Mouse (Mus musculus): ENCODE measurements around the gene Ttc9c. TPM values are rescaled to one million over a fixed set of nuclear protein-coding genes. Genes with fewer than 3 reads are reported as not detected.

Gene Ttc9c
- polyA plus RNA-seq, 1 experiment from 2014 or later = 85.6 TPM

- no peaks in the 10 kb centered on the region for H3K9me3 ChIP-seq
- peaks cover 46% of the 10 kb centered on the region for H3K4me1 ChIP-seq
- peaks cover 58% of the 10 kb centered on the region for H3K36me3 ChIP-seq (replicated peaks)
- peak overlapping the region; percentile 97 for H3K27ac ChIP-seq (replicated peaks)
- no peak for DNase-seq (ENCODE audit: low spot score)
- WGBS = under 1% methylated on average over 48 of the region's 48 CpGs
- H3K4me3 ChIP-seq = peak overlapping the region; percentile 100
- no peaks in the 10 kb centered on the region for H3K27me3 ChIP-seq (replicated peaks; ENCODE audit: low read depth, poor library complexity, severe bottlenecking)
Measured at GRCm38 (mm10) chr19:8820424-8820956, 1.4 kb upstream of the Ttc9c start.

- Histone ChIP-seq H3K9me3 (no peaks in the 10 kb centered on the region), H3K4me1 (peaks cover 48% of the 10 kb centered on the region), H3K4me3 (peak within 1 kb of the TSS; percentile 100), H3K27me3 (replicated peaks; ENCODE audit: low read depth, poor library complexity, severe bottlenecking) (no peaks in the 10 kb centered on the region), H3K36me3 (replicated peaks) (peaks cover 58% of the 10 kb centered on the region), H3K27ac (replicated peaks) (peak within 1 kb of the TSS; percentile 97)
- under 1% methylated on average over 83 of the region's 83 CpGs for WGBS
- DNase-seq (ENCODE audit: low spot score) = peak; percentile 98
Measured at GRCm38 (mm10) chr19:8819596-8820423, 677 bp upstream of the Ttc9c start, which contains the start of gene Hnrnpul2. TSS of gene Hnrnpul2 (plus strand) at chr19:8820010.

- Histone ChIP-seq H3K9me3 (no peaks in the 10 kb centered on the region), H3K4me3 (peak overlapping the region; percentile 100), H3K27ac (replicated peaks) (peak overlapping the region; percentile 97), H3K27me3 (replicated peaks; ENCODE audit: low read depth, poor library complexity, severe bottlenecking) (no peaks in the 10 kb centered on the region), H3K36me3 (replicated peaks) (peaks cover 58% of the 10 kb centered on the region), H3K4me1 (peaks cover 48% of the 10 kb centered on the region)
- no peak for DNase-seq (ENCODE audit: low spot score)
- 38% methylated on average over 14 of the region's 14 CpGs for WGBS
Measured at GRCm38 (mm10) chr19:8818301-8818798, 783 bp downstream of the Ttc9c start.

DNA sequence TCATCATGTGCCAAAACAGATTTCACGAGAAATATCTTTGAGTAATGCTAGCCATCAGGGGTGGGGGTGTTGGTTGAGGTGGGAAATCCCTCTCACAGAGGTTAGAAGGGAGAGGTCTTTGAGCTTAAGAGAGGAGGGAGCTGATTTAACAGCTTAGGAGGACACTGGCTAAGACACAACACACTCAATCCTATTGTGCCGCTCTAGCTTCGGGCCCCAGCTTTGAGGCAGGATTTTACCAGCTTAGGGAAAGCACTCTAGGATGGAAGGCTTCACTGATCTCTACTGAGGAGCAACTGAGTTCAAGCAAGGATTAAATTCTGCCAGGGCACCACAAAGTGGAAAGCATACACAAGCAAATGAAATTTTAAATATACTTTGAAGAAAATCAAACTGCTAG is 2.1 kb downstream of the Ttc9c start:
- peaks cover 37% of the 10 kb centered on the region for H3K4me1 ChIP-seq
- no peak overlapping the region for H3K27ac ChIP-seq (replicated peaks)
- H3K27me3 ChIP-seq (replicated peaks; ENCODE audit: low read depth, poor library complexity, severe bottlenecking) = no peaks in the 10 kb centered on the region
- H3K4me3 ChIP-seq = peak overlapping the region; percentile 100
- peaks cover 60% of the 10 kb centered on the region for H3K36me3 ChIP-seq (replicated peaks)
- DNase-seq (ENCODE audit: low spot score) = no peak
- no peaks in the 10 kb centered on the region for H3K9me3 ChIP-seq
- 81% methylated on average over 3 of the region's 3 CpGs for WGBS

DNA sequence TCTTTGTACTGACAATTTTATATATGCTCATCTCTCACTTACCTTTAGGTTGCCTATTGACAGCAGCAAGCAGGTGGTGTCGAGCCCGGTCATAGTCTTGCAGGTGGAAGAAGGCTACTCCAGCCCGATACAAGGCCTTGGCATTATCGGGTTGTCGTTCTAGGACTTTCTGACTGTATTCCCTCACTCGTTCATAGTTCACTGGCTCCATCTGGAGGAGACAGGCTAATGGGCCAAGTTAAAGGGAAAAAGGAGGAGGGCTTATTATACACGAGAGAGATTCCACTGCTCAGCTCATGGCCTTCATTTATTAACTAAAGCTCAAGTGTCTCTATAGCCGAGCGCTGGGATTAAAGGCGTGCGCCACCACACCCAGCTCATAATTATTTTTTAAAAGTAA is 3.3 kb downstream of the Ttc9c start:
- H3K36me3 ChIP-seq (replicated peaks) = peaks cover 69% of the 10 kb centered on the region
- WGBS = 88% methylated on average over 11 of the region's 11 CpGs
- H3K4me1 ChIP-seq = peaks cover 29% of the 10 kb centered on the region
- DNase-seq (ENCODE audit: low spot score) = no peak
- no peaks in the 10 kb centered on the region for H3K27me3 ChIP-seq (replicated peaks; ENCODE audit: low read depth, poor library complexity, severe bottlenecking)
- H3K4me3 ChIP-seq = no peak overlapping the region
- no peaks in the 10 kb centered on the region for H3K9me3 ChIP-seq
- no peak overlapping the region for H3K27ac ChIP-seq (replicated peaks)

GRCm38 (mm10) chr19:8806810-8807209 is 12.3 kb downstream of the Ttc9c start:
- H3K9me3 ChIP-seq = no peaks in the 10 kb centered on the region
- DNase-seq (ENCODE audit: low spot score) = no peak
- H3K27me3 ChIP-seq (replicated peaks; ENCODE audit: low read depth, poor library complexity, severe bottlenecking) = no peaks in the 10 kb centered on the region
- H3K27ac ChIP-seq (replicated peaks) = no peak overlapping the region
- H3K4me1 ChIP-seq = peaks cover 10% of the 10 kb centered on the region
- no peak overlapping the region for H3K4me3 ChIP-seq
- H3K36me3 ChIP-seq (replicated peaks) = peaks cover 89% of the 10 kb centered on the region
- WGBS = 92% methylated on average over 5 of the region's 5 CpGs

- no peak overlapping the region for H3K27ac ChIP-seq (replicated peaks)
- no peaks in the 10 kb centered on the region for H3K9me3 ChIP-seq
- H3K4me1 ChIP-seq = peaks cover 14% of the 10 kb centered on the region
- no peak for DNase-seq (ENCODE audit: low spot score)
- WGBS = 92% methylated on average over 11 of the region's 11 CpGs
- peaks cover 62% of the 10 kb centered on the region for H3K36me3 ChIP-seq (replicated peaks)
- H3K4me3 ChIP-seq = no peak overlapping the region
- H3K27me3 ChIP-seq (replicated peaks; ENCODE audit: low read depth, poor library complexity, severe bottlenecking) = no peaks in the 10 kb centered on the region
Measured at GRCm38 (mm10) chr19:8803879-8804660, 15.1 kb downstream of the Ttc9c start.

GRCm38 (mm10) chr19:8803204-8803780 is 15.8 kb downstream of the Ttc9c start:
- Histone ChIP-seq H3K9me3 (no peaks in the 10 kb centered on the region), H3K4me3 (peak overlapping the region; percentile 71), H3K27me3 (replicated peaks; ENCODE audit: low read depth, poor library complexity, severe bottlenecking) (no peaks in the 10 kb centered on the region), H3K4me1 (peaks cover 18% of the 10 kb centered on the region), H3K36me3 (replicated peaks) (peaks cover 55% of the 10 kb centered on the region), H3K27ac (replicated peaks) (peak overlapping the region; percentile 91)
- DNase-seq (ENCODE audit: low spot score) = no peak
- WGBS = 91% methylated on average over 9 of the region's 9 CpGs

GRCm38 (mm10) chr19:8802130-8802821 is 16.9 kb downstream of the Ttc9c start, which contains the start of gene Zbtb3:
TSS of gene Zbtb3 (plus strand) at chr19:8802555.
- H3K4me3 ChIP-seq = peak within 1 kb of the TSS; percentile 71
- WGBS = under 1% methylated on average over 30 of the region's 30 CpGs
- peak; percentile 95 for DNase-seq (ENCODE audit: low spot score)

GRCm38 (mm10) chr19:8798947-8799315 is 20.2 kb downstream of the Ttc9c start:
- Histone ChIP-seq H3K27me3 (replicated peaks; ENCODE audit: low read depth, poor library complexity, severe bottlenecking) (no peaks in the 10 kb centered on the region), H3K4me3 (peak overlapping the region; percentile 87), H3K4me1 (peaks cover 27% of the 10 kb centered on the region), H3K27ac (replicated peaks) (peak overlapping the region; percentile 89; the same call in 1 of the 2 replicates), H3K36me3 (replicated peaks) (peaks cover 37% of the 10 kb centered on the region), H3K9me3 (no peaks in the 10 kb centered on the region)
- no peak for DNase-seq (ENCODE audit: low spot score)

More at GRCm38 (mm10) chr19:8802130-8802821, 16.9 kb downstream of the Ttc9c start, which contains the start of gene Zbtb3:
- Histone ChIP-seq H3K27ac (replicated peaks) (peak within 1 kb of the TSS; percentile 91), H3K9me3 (no peaks in the 10 kb centered on the region), H3K27me3 (replicated peaks; ENCODE audit: low read depth, poor library complexity, severe bottlenecking) (no peaks in the 10 kb centered on the region), H3K36me3 (replicated peaks) (peaks cover 44% of the 10 kb centered on the region), H3K4me1 (peaks cover 24% of the 10 kb centered on the region)

GRCm38 (mm10) chr19:8798264-8798946 is 20.7 kb downstream of the Ttc9c start, which contains the start of gene Polr2g:
TSS of gene Polr2g (minus strand) at chr19:8798577.
- Histone ChIP-seq H3K9me3 (no peaks in the 10 kb centered on the region), H3K27me3 (replicated peaks; ENCODE audit: low read depth, poor library complexity, severe bottlenecking) (no peaks in the 10 kb centered on the region), H3K4me3 (peak within 1 kb of the TSS; percentile 87), H3K4me1 (peaks cover 27% of the 10 kb centered on the region), H3K36me3 (replicated peaks) (peaks cover 37% of the 10 kb centered on the region), H3K27ac (replicated peaks) (peak within 1 kb of the TSS; percentile 89)
- 2% methylated on average over 25 of the region's 25 CpGs for WGBS
- peak; percentile 92 for DNase-seq (ENCODE audit: low spot score)

All from embryonic facial prominence, embryonic 10.5 days (tissue).